Mouse (Mus musculus) mouse embryonic stem cell (cell line): ENCODE data around the gene Fgfr2.
"Not testable (repeated sequence)": the region's sequence is repeated elsewhere in the genome, so short reads cannot be mapped to it uniquely, and the experiment has no call there.

Source experiments
- in situ Hi-C, 2 experiments: fragments of 300-500 bp; cut with MboI; formaldehyde crosslinking; loops; 1 replicate in 1 of 2; 3 replicates in 1 of 2; pipeline ENCODE4 v1.14.3; 2019 to 2020; ENCODE audit warnings: low sequenced_read_pairs in 2 of 2, low pct_unique_long_range_greater_than_20kb in 1 of 2, mixed read lengths in 1 of 2; ENCODE audit not compliant: unreplicated experiment in 1 of 2

The Fgfr2 gene

DNA sequence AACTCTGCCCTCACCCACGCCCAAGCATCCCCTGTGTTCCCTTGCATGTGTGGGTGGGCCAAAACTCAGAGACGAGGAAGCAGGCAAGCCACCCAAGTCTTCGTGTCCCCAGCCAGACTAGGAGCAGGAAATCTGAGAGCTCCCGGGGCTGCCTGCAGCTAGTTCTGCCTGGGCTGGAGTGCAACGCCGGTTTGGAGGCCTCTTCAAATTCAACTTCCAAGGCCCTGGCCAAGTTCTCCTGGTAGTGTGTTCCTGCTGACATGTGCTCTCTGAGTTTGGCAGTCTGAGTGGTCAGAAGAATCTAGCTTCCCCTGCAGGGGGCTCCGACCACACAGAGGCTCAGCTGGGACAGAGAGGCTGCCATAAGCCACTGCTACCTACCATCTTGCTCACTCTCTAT lies 2948.6 kb downstream of the Fgfr2 start:
- in situ Hi-C loops = no loop called here

DNA sequence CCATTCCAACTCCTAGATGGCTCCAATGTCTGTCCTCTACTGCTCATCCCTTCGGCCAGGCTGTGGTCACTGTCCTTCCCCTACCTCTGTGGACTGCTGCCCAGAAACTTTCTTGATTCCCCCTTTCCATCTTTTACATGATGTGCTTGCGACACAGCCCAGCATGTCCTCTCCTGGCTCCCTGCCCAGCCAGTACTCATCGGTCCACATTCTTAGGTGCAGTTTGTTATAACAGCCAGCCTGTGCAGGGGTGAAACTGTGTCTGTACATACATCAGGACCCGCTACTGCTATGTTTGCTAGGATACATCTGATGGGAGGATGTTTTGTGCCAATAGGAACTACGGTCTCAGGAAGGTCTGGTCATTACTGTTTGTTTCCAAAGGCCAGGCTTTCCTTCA lies 2949.2 kb downstream of the Fgfr2 start:
- in situ Hi-C loops = no loop called here

DNA sequence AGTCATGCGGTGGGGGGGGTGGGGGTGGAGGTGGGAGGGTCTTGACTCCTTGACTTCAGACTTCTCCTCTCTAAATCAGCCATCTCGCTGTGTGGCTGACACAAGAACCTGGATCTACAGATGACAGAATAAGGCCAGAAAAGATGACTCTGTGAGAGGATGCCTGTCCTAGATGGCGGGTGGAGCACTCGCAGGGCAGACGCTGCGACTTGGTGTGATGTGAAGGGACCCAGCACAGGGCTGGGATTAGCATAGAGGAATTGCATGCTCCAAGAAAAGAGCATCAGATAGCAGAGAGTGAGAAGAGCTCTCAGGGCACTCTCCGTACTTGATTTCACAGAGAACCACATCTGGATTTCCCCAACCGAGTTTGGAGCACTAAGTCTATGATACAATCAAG lies 2953.0 kb downstream of the Fgfr2 start:
- in situ Hi-C loops = no loop called here

DNA sequence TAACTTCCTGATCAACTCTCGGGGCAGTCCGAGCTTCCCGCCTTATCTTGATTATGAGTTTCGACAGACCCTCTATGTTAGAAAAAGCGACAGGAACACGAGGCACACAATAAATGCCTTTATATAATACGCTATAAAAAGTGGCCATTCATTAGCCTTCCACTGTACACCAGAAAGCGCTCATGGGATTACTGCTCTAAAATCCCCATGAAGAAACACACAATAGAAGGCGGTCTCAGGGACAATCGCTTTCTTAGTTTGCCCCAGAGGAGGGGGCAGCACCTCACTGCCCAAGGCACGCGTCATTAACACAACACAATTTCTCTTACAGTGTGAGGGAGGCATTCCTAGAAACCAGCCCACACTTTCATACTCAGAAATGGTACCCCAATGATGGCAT lies 2954.9 kb downstream of the Fgfr2 start:
- in situ Hi-C loops = no loop called here

DNA sequence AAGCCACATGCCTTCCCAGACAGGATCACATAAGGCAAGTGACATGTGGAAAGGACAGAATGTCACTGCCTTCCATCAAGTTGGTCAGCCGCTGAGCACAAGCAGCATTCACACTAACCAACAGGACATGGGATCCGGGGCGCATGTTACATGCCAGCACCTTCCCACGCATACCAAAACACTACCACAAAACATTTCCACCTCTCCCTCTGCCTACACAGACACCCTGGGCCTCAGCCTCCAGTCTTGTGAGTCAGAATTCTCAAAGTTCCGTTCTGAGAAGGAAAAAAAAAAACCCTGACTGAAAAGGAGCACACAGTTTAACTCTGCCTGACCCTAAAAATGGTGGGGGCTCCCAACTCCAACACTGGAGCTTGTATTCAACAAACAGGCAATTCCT lies 2955.9 kb downstream of the Fgfr2 start:
- in situ Hi-C loops = no loop called here

DNA sequence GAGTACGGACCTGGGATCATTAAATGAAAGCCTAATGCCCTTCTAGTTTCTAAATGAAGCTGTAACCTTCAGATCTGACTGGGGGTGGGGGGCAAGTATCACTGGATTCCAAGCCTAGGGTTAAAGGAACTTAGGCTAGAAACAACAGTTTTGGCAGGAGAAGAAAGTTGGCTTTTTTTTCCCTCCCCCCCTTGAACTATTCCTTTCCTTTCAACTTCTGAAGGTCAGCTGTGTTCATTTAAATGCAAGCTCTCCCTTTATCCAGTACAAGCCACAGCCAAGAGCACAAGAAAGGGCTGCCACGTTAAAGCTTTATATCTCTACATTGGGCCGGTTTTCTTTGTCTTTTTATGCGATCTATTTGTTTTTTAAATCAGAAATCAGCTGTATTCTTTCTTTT lies 2957.0 kb downstream of the Fgfr2 start:
- in situ Hi-C loops = no loop called here

DNA sequence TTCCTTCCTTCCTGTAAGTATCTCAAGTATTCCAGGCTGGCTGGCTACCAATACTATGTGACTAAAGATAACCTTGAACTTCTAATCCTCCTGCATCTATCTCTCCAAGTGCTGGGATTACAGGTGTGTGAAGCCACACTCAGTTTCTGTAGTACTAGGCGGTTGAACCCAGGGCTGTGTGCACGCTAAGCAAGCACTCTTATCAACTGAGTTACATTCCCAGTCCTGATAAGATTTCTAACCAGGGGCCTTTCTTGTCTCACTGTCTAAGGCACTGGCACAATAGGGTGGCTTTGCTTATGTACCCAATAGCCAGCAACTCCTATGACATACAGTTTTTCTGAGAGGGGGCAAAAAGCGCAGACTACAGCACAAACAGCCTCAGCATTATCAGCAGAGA lies 2957.7 kb downstream of the Fgfr2 start:
- in situ Hi-C loops = no loop called here

DNA sequence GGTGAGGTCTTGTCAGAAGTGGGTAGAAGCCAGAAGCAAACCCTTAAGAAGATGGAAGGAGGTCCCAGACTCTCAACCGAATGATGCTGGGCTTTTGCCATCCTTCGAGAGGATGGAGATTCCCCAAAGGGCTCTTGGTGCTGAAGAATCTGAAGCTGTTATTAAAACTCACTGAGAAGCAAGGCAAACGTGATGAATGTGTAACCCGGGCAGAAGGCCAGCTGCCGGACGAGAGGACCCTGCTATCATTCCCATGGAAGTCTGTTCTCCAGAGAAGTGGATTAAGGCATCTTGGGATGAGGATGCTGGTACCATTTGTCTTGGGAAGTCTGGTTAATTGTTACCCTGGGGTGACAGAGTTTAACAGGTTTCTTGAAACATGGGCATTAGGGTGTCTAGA lies 2960.4 kb downstream of the Fgfr2 start:
- in situ Hi-C loops = no loop called here

DNA sequence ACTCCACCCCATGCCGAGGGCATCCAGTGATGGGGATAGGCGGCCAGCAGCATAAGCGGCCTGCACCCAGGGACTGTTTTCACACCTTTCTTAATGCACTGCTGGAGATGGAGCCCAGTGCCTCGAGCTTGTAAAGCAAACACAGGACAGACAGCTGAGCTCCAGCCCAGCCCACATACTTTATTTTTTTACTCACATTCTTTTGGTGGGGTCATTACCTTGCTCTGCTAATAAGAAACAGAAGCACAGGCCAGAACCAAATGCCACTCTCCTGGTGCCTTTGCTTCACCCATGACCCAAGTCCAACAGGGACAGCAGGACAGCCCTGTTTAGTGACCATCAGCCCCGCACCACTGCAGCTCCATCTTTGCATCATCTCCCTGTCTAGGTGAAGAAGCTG lies 2961.6 kb downstream of the Fgfr2 start:
- in situ Hi-C loops = no loop called here

DNA sequence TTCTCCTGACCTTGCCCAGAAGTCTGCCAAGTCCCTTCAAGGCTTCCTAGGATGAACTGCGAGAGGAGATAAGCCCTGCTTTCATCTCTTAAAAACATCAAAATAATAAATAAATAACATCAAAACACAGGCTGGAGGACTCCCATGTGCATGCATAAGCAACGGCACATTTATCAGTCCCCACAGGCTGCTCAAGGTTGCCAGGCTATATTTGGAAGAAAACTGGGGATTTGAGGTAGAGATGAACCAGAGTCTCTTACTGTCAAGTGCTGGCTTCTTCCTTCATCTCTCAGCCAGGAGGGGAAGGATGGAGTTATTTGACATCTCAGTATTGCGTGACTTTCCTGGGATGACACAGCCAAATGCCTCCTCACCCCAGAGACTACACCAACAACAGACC lies 2964.3 kb downstream of the Fgfr2 start:
- in situ Hi-C loops = no loop called here

DNA sequence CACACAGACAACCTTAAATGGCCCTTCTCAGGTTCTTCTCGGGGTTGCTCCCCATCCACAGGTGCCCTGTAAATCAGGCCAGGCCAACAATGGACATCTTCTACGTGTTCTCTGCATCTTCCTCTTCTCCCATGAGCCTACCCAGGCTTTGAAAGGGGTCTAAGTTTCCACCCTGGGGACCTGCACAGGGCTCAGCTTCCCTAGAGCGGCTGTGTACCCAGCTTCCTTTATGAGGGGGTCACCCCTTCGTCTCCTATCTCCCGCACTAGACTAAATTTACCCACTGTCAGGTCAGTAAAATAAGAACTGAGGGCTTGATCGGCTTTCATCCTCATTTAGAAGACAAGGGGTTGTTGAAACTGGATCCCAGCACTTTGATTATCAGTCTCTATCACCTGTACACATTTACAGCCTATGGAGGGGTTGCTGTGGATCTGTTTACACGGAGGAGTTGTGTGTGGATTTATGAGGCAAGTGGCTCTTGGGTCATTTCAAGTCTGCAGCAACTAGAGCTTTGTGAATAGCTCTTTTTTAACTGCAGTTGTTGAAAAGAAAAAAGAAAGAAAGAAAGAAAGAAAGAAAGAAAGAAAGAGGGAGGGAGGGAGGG lies 2969.7 kb downstream of the Fgfr2 start:
- in situ Hi-C loops = no loop called here

DNA sequence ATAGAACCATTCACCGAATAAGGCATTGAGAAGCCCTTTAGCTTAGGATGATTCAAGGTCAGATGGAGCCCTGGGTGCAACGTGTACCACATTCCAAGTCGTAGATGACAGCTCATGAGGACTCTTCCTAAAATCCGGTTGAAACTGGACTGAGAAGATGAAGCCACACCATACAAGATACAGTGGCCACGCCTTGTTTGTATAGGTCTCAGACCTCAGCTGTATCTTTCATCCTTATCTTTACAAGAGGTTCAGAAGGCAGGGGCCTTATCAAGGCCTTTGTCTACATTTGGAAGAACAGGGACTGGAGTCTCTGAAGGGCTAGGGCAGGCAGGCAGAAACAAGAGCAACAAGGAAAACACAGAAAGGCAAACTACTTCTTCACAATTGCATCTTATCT lies 2974.2 kb downstream of the Fgfr2 start:
- in situ Hi-C loops = no loop called here

DNA sequence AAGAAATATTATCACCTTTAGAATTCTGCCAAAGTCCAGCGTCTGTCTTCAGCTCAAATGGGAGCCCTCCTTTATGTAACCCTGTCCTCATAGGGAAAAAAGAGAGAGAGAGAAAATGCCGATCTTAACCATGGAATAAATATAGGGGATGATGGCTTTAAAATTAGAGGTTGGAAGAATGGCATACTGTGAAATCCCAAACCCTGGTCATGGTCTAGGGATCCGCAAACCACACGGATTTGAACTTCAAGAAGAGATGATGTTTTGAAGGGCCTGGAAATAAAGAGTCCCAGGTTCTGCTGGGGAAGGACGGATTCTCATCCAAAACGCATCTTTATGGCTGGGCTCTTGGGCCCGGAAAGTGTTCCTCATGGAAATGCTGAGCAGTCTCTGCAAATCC lies 2975.9 kb downstream of the Fgfr2 start:
- in situ Hi-C loops = no loop called here

DNA sequence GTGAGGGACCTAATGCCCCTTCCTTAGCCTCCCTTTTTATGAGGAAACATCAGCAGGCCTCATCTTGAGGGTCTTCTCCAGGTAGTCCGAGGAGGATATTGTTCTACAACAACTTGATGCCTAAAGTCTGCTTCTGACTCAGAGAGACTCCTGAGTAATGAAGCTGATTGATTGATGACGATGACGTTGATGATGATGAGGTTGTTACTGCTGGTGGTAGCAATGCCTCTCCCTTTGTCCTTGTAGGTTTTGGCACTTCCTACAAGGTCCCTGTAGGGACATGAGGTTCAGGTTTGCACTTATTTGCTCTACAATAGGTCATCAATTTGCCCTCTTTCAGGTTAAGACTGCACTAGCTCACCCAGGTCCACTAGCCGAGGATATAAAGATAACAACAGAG lies 2977.9 kb downstream of the Fgfr2 start:
- in situ Hi-C loops = no loop called here

DNA sequence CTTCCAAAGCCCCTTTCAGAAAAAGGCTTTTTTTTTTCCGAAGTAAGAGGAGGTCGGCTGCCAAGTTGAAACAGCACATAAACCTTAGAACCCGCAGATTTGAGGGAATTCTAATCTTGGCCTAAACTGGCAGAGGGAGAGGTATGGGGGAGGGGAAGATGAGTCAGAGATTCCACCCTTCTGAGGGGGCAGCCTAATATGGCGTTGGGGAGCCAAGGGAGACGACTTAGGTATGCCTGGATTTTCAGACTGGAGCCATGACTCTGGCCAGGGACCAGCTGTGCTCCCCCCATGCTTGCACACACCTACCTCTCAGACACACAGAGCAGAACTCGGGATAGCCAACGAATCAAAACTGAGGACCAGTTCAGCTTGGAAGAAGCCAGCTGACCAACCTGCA lies 2979.8 kb downstream of the Fgfr2 start:
- in situ Hi-C loops = no loop called here

DNA sequence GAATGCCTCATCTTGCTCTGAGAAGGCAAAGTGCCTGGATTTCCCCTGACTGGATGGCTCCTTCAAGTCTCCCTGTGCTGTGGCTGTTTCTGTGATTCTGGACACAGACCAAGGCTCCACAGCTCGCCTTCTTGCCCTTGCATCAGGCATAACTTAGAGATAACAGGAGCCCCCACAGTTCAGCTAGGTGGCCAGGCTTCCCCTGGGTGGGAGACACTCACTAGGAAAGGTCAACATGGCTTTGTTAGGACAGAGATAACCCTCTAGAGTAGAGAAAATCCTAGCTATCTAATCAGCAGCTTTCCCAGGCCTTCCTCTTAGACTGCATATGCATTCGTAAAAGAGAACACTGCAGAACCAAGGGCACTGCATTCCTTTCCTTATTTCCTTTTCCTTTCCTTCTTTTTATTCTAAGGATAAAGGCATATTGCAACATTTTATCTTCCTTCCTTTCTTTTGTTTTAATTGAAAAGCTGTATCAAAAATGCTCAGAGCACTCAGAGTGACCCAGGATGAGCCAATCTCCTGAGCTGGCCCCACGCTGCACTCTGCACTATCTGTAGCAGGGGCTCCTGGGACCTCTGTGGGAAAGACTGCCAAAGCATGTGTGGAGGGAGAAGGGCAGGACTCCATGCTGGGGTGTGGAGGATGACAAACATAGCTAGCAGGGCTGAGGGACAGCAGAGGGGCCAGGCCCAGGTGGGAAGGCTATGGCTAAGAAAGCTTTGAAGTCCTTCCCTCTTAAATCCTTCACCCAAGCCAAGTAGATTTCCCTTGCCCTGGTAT lies 2981.9 kb downstream of the Fgfr2 start:
- in situ Hi-C loops = no loop called here

DNA sequence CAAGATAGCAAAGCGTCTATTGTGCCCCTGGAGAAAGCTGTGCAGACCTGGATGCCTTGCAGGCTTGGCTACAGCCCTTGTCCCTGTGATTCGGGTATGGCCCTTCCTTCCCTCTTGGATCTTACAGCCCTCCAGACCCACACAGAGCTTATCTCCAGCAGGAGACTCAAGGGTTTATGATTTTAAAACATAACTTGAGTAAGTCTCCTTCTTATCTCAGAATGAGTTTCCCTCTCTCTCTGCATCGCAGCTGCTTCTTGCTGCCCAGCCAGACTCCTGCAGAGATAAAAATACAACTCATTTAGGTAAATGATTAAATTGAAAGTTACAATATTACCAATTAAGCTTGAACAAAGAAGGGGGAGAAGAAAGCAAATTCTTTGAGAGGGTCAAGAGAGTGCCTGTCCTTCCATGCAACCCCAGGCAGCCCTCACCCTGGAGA lies 2988.2 kb downstream of the Fgfr2 start:
- in situ Hi-C loops = no loop called here

DNA sequence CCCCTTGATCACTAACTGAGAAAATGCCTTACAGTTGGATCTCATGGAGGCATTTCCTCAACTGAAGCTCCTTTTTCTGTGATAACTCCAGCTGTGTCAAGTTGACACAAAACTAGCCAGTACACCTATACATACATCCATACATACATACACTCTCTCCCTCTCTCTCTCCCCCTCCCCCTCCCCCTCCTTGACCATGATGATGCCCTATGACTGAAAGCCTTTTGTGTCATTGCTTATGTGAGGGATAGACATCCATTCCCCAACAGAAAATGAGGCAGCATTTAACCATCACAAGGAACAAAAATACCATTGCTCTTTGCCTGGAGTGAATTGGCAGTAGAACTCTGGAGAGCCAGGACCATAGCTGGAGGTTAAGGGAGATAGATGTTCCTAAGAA lies 2988.7 kb downstream of the Fgfr2 start:
- in situ Hi-C loops = not testable (repeated sequence)

DNA sequence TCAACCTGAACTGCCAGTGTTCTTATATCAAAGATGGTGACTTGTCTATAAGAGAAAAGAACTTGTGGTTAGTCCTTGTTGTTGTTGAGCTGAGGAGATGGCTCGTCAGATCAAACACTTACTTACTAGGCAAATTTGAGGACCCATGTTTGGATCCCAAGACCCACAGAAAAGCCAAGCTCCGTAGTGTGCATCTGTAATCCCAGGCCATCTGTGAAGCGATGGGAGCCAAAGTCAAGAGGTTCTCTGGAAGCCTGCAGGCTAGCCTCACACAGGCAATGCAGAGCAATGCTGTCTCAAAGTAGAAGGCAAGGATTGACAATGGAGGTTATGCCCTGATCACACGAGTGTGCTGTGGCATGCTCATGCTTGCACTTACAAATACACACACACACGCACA lies 2992.9 kb downstream of the Fgfr2 start:
- in situ Hi-C loops = no loop called here

DNA sequence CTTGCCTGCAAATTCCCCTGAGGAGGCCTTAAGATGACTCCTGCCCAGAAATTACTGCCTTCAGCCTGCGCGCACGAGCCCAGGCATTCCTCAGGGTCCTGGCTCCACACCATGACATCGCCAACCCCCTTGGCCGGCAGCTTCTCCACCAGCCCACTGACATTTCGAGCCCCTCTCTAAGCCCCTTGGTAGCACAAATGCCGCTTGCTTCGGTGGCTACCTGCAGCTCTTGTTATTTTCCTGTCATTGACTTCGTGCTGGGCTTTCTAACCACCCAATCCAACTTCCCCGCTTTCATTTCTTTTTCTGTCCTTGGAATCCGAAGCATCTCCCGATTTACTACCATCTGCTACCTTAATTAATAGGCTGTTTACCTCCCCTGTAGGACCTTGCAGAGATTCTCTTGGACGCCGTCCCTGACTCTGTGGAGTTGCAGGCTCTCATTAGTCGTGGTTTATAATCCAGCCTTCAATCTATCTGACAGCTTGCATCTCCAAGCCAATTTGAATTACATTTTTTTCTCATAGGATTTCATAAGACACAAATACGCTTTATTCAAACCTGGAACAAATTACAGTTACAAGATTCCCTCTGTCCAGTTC lies 2993.7 kb downstream of the Fgfr2 start:
- in situ Hi-C loops = no loop called here
